Mouse (Mus musculus) ZHBTc4 (cell line): Measurements from ENCODE around the gene Pdpk1.
"Not testable (repeated sequence)": the region's sequence is repeated elsewhere in the genome, so short reads cannot be mapped to it uniquely, and the experiment has no call there.

Experiments
- DNase-seq: peaks from one replicate; pipeline ENCODE4 v3.0.0-alpha.2; 2011; ENCODE audit warnings: low read depth, low spot score

The Pdpk1 gene

GRCm38 (mm10) chr17:24163176-24163962, 12.6 kb upstream of the Pdpk1 start, which contains the start of gene Amdhd2:
Gene Amdhd2 (minus strand): TSS chr17:24163766.
- DNase-seq: peak; percentile 99

GRCm38 (mm10) chr17:24162584-24163175, 12.0 kb upstream of the Pdpk1 start:
- peak; percentile 70 for DNase-seq

GRCm38 (mm10) chr17:24161466-24161865, 10.7 kb upstream of the Pdpk1 start:
- DNase-seq: peak; percentile 67

DNA sequence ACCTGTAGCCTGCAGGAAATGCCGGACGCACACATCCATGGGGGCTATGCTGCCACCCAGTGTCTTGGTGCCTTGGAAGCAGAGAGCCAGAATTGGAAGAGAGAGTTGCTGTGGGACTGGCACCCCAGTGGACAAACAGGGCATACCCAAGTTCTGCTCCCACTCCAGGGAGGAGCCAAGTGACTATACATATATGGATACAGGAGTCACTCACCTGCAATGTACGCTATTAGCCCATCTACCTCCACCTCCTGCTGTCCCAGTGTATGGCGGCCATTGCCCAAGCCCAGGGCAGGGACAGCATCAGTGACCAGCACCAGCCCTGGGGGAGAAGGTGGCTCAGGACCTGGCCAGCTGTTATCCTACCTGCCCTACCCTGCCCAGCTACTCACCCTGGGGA, 6.8 kb upstream of the Pdpk1 start:
- DNase-seq: no peak

GRCm38 (mm10) chr17:24157121-24157520, 6.4 kb upstream of the Pdpk1 start:
- DNase-seq: no peak

GRCm38 (mm10) chr17:24156394-24156793, 5.7 kb upstream of the Pdpk1 start:
- no peak for DNase-seq

GRCm38 (mm10) chr17:24155742-24156141, 5.0 kb upstream of the Pdpk1 start:
- DNase-seq: no peak

GRCm38 (mm10) chr17:24154463-24154862, 3.7 kb upstream of the Pdpk1 start:
- DNase-seq: no peak

DNA sequence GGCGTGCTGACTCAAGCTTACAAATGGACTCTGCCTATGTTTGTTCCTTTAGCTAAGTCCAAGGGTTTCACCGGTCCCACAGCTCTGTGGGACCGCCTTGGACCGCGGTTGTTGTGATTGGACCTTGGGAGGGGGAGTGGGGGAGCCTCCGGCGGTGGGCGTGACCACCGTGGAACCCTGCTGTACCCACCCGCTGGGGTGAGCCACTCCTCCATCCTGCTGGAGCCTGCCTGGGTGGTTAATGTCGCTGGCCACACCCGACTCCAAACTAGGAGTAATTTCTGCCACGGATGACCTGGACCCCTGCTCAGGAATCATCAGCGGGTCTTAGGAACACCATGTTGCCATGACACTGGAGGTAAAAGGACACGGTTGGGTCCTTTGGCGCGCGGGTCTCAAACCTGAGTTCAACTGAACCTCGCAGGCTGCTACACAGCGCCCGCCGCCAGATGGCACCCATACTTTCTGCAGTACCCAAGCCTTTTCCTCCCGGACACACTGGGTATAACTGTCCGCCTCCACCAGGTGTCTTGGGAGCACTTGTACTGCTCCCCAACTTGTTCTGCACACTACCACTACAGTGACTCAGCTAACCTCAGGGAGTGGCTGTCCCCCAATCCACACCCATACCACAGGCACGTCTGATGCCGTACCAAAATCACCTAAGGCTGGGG, 1.3 kb upstream of the Pdpk1 start:
- DNase-seq: peak; percentile 97

GRCm38 (mm10) chr17:24151382-24151781, 658 bp upstream of the Pdpk1 start:
- peak; percentile 66 for DNase-seq

DNA sequence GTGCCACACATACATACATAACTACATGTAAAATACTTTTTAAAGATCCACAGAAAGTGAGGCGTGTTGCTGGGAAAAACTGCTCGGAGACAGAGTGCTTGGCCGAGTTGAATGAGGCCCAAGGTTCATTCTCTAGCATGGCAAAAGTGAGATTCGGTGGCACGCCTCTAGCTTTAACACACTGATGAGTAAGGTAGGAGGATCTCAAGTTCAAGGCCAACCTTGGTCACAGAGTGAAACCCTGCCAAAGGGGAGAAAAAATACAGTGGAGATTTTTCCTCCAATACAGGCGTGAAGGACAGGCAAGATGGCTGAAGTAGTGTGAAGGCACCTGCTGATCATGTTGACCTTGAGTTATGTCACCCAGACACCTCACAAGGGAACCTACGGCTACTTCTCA, 1.3 kb downstream of the Pdpk1 start:
- no peak for DNase-seq

DNA sequence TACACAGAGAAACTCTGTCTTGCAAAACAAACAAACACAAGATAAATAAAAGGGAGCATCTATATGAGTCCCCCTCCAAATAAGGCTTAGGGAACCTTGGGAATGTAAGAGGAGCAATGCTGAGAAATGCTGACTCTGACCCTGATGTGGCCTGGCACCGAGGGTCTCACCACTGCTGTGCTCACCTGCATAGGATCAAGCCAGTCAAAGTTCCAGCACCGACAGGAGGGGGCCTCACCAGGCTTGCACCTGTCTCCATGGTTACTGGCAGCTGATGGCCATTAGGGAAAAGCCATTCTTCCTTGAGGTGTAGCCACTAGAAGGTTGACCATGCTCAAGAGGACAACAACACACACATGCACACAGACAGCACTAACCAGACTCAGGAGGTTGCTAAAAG, 7.8 kb downstream of the Pdpk1 start:
- DNase-seq: no peak

- peak; percentile 99 for DNase-seq
These were observed 9.3 kb downstream of the Pdpk1 start for GRCm38 (mm10) chr17:24141425-24141920.

DNA sequence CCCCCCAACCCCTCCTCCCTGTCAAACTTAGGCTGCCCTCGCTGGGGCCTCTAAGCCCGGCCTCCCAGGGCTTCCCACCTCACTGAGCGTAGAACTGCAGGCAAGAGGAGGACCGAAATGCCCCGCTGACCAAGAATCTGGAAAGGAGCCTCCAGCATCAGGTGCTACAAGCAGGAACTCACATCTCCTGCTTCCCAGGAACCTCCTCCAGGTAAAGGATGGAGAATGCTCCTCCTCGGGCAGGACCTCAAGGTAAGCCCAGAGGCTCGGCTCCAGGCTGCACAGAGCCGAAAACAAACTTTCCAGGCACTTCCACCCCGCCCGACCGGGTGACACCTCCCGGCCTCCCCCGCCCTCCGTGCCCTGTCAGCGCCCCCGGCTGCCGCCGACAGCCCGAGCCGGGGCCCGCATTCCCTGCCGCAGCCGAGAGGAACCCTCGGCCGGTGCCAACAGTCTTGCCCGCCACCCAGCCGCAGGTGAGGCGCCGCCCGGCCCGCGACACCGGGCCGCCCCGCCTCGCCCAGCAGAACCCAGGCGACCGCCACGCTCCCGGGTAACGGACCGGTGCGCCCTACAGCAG, 9.8 kb downstream of the Pdpk1 start:
- DNase-seq: peak; percentile 38

GRCm38 (mm10) chr17:24139968-24140367, 10.8 kb downstream of the Pdpk1 start:
- no peak for DNase-seq

GRCm38 (mm10) chr17:24139256-24139655, 11.5 kb downstream of the Pdpk1 start:
- peak; percentile 85 for DNase-seq

- no peak for DNase-seq
These were observed 13.4 kb downstream of the Pdpk1 start for GRCm38 (mm10) chr17:24137226-24137880.

GRCm38 (mm10) chr17:24134062-24134461, 16.7 kb downstream of the Pdpk1 start:
- DNase-seq: peak; percentile 73

GRCm38 (mm10) chr17:24132919-24133318, 17.8 kb downstream of the Pdpk1 start:
- not testable (repeated sequence) for DNase-seq

DNA sequence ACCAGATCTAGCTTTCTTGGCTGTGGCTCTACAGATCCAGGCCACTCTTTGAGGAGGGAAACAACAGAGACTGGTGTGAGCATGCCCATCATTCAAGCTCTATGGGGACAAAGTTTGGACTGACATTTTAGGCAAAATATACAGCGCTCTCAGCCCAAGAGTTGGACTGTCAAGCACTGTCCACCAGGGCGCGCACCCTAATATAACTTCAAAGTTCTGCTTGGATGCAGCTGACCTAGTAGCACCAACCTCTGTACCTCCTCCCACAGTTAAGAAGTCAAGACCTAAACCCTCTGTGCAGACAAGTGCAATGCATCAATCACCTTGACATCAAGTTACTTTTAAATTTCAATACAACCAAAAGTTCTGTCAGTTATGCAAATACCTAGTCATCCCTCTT, 19.2 kb downstream of the Pdpk1 start:
- peak; percentile 62 for DNase-seq

GRCm38 (mm10) chr17:24129246-24129645, 21.5 kb downstream of the Pdpk1 start:
- not testable (repeated sequence) for DNase-seq
